Comparison of ENCODE assay signal across 24 mouse cellular contexts in the genomic region with DNA sequence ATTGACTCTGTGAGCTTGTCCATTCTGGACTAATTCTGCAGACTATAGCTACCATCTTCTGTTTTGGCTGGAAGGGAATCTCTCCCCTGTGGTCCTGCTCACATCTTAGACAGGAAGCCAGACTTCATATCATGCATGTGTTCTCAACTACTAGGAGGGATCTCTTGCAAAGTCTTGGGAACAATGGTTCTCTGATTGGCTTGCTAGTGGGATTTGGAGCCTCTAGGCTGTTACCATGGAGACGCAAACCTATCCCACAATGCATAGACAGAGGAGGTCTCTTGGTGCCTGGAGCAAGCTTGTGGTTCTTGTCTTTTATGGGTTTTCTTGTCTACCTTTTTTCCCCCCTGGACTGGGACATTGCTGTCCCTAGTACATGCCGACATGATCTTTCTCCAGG.
DNase-seq lines count a peak whose midpoint lies in the region; ATAC-seq and TF ChIP-seq lines count a peak whose summit lies in the region.
"Had no signal": no experiment of that assay in that cellular context is flagged by ENCODE, and none has a peak within 500 bp of the region (broad histone marks: within the 10 kb centered on the region; RNA-seq: fewer than 3 reads in every experiment).

No protein-coding gene starts in this region.

- peak; percentile 36 for DNase-seq in embryo, embryonic 10.5 days (ENCODE audit: low spot score)
- DNase-seq in embryo, embryonic 10 days (ENCODE audit: low spot score), result no peak
- peak; percentile 33 for DNase-seq in hindbrain, embryonic 11.5 days (ENCODE audit: low spot score)
- DNase-seq in hindbrain, embryonic 10.5 days (ENCODE audit: low spot score), result no peak
- DNase-seq in midbrain, embryonic 14.5 days, result peak; percentile 63
- peak; percentile 74 for DNase-seq in brain, embryonic 14.5 days (ENCODE audit: low read depth)
- DNase-seq in thymus, postnatal 4 days, result no peak
- DNase-seq: adrenal gland, postnatal 10 days; B cell, adult 2 months; cerebellum, adult 18-20 months; cerebellum, adult 9-11 months; cerebellum, postnatal 36 days; embryo, embryonic 11 days; gastrocnemius, adult 2 months; gastrocnemius, postnatal 25 days; kidney, adult 11 months had no signal

- no peaks in the 10 kb centered on the region for H3K36me3 ChIP-seq in hindbrain, embryonic 11.5 days (ENCODE audit: control insufficient read depth, insufficient read depth, low read length)
- H3K36me3 ChIP-seq in hindbrain, embryonic 10.5 days, result no peaks in the 10 kb centered on the region
- H3K36me3 ChIP-seq in midbrain, embryonic 14.5 days (ENCODE audit: control insufficient read depth, insufficient read depth, low read length), result no peaks in the 10 kb centered on the region
- H3K36me3 ChIP-seq in midbrain, embryonic 13.5 days, result no peaks in the 10 kb centered on the region
- H3K36me3 ChIP-seq: embryonic facial prominence, embryonic 15.5 days; G1E; heart, embryonic 12.5 days; hindbrain, embryonic 12.5 days had no signal

- 75% methylated on average over 2 of the region's 2 CpGs for WGBS in hindbrain, embryonic 11.5 days
- 70% methylated on average over 2 of the region's 2 CpGs for WGBS in hindbrain, embryonic 10.5 days
- 60% methylated on average over 2 of the region's 2 CpGs for WGBS in midbrain, embryonic 14.5 days
- 54% methylated on average over 2 of the region's 2 CpGs for WGBS in midbrain, embryonic 13.5 days

- TF ChIP-seq CTCF in brain, embryonic 14.5 days (IDR thresholded peaks at IDR 0.05; ENCODE audit: borderline replicate concordance, extremely low read depth, insufficient read depth, insufficient read length), result no peak

- H3K9me3 ChIP-seq in hindbrain, embryonic 11.5 days (ENCODE audit: control insufficient read depth, low read length), result no peaks in the 10 kb centered on the region
- no peaks in the 10 kb centered on the region for H3K9me3 ChIP-seq in hindbrain, embryonic 10.5 days
- H3K9me3 ChIP-seq in midbrain, embryonic 14.5 days (ENCODE audit: control insufficient read depth, low read length), result no peaks in the 10 kb centered on the region
- no peaks in the 10 kb centered on the region for H3K9me3 ChIP-seq in midbrain, embryonic 13.5 days
- H3K9me3 ChIP-seq: embryonic facial prominence, embryonic 15.5 days; heart, embryonic 12.5 days; hindbrain, embryonic 12.5 days had no signal

- TF ChIP-seq POLR2A in brain, embryonic 14.5 days (IDR thresholded peaks at IDR 0.05; ENCODE audit: borderline replicate concordance, extremely low read depth, insufficient read depth, insufficient read length, poor library complexity, severe bottlenecking), result no peak

- H3K27ac ChIP-seq in hindbrain, embryonic 11.5 days (ENCODE audit: low read depth, low read length), result no peak overlapping the region
- no peak overlapping the region for H3K27ac ChIP-seq in hindbrain, embryonic 10.5 days
- H3K27ac ChIP-seq in midbrain, embryonic 14.5 days (replicated peaks; ENCODE audit: low read depth, low read length), result no peak overlapping the region
- no peak overlapping the region for H3K27ac ChIP-seq in midbrain, embryonic 13.5 days
- H3K27ac ChIP-seq: embryonic facial prominence, embryonic 15.5 days; gastrocnemius, adult 2 months; hindbrain, embryonic 12.5 days had no signal

- no peak overlapping the region for H3K4me3 ChIP-seq in hindbrain, embryonic 11.5 days (ENCODE audit: low read depth, low read length)
- no peak overlapping the region for H3K4me3 ChIP-seq in hindbrain, embryonic 10.5 days
- no peak overlapping the region for H3K4me3 ChIP-seq in midbrain, embryonic 14.5 days (replicated peaks; ENCODE audit: low read depth, low read length)
- no peak overlapping the region for H3K4me3 ChIP-seq in midbrain, embryonic 13.5 days (replicated peaks)
- H3K4me3 ChIP-seq: embryonic facial prominence, embryonic 15.5 days; erythroblast, embryonic 14.5 days; gastrocnemius, adult 2 months; heart, embryonic 12.5 days; hindbrain, embryonic 12.5 days had no signal

- no peak overlapping the region for H3K9ac ChIP-seq in hindbrain, embryonic 11.5 days (ENCODE audit: low read depth, low read length)
- no peak overlapping the region for H3K9ac ChIP-seq in midbrain, embryonic 14.5 days (replicated peaks; ENCODE audit: low read length)
- no peak overlapping the region for H3K9ac ChIP-seq in midbrain, embryonic 13.5 days (replicated peaks)
- H3K9ac ChIP-seq: embryonic facial prominence, embryonic 15.5 days; heart, embryonic 12.5 days; hindbrain, embryonic 12.5 days had no signal

- 0 out of 2 replicates have a peak, but pooled peaks cover 2% of the 10 kb centered on the region for H3K4me1 ChIP-seq in hindbrain, embryonic 11.5 days (replicated peaks; ENCODE audit: control insufficient read depth, insufficient read depth, low read length)
- peaks cover 23% of the 10 kb centered on the region for H3K4me1 ChIP-seq in hindbrain, embryonic 10.5 days (replicated peaks)
- H3K4me1 ChIP-seq in midbrain, embryonic 14.5 days (ENCODE audit: control insufficient read depth, insufficient read depth, low read length), result peaks cover 7% of the 10 kb centered on the region
- peaks cover 9% of the 10 kb centered on the region for H3K4me1 ChIP-seq in midbrain, embryonic 13.5 days (replicated peaks)
- H3K4me1 ChIP-seq: embryonic facial prominence, embryonic 15.5 days had no signal

- H3K4me2 ChIP-seq in hindbrain, embryonic 11.5 days (replicated peaks; ENCODE audit: low read depth, low read length), result no peak overlapping the region
- no peak overlapping the region for H3K4me2 ChIP-seq in midbrain, embryonic 14.5 days (ENCODE audit: low read length)
- H3K4me2 ChIP-seq in midbrain, embryonic 13.5 days (replicated peaks), result no peak overlapping the region
- H3K4me2 ChIP-seq: embryonic facial prominence, embryonic 15.5 days; heart, embryonic 12.5 days; hindbrain, embryonic 12.5 days had no signal

- no peaks in the 10 kb centered on the region for H3K27me3 ChIP-seq in hindbrain, embryonic 11.5 days (ENCODE audit: control insufficient read depth, insufficient read depth, low read length)
- no peaks in the 10 kb centered on the region; the same call in 1 of the 2 replicates for H3K27me3 ChIP-seq in hindbrain, embryonic 10.5 days (ENCODE audit: insufficient read depth, poor library complexity, severe bottlenecking)
- no peaks in the 10 kb centered on the region for H3K27me3 ChIP-seq in midbrain, embryonic 14.5 days (ENCODE audit: control insufficient read depth, insufficient read depth, low read length)
- no peaks in the 10 kb centered on the region for H3K27me3 ChIP-seq in midbrain, embryonic 13.5 days
- H3K27me3 ChIP-seq: embryonic facial prominence, embryonic 15.5 days; hindbrain, embryonic 12.5 days had no signal

- ATAC-seq in hindbrain, embryonic 11.5 days (ENCODE audit: low FRiP score), result no peak
- no peak for ATAC-seq in midbrain, embryonic 14.5 days (ENCODE audit: low FRiP score, low TSS enrichment)
- ATAC-seq in midbrain, embryonic 13.5 days, result no peak
- ATAC-seq: CD4-positive, CD25-positive, alpha-beta regulatory T cell, adult 4 months; inflammation-experienced regulatory T-cells, adult 6 months had no signal

Comparison
In these comparisons a context has a peak if more than half of its experiments do, and no peak if none do; other contexts are left out.
1. DNase-seq: peak in embryo, embryonic 10.5 days (single experiment), hindbrain, embryonic 11.5 days (single experiment), midbrain, embryonic 14.5 days (single experiment) and brain, embryonic 14.5 days (single experiment); none in embryo, embryonic 10 days (single experiment), hindbrain, embryonic 10.5 days (single experiment) and thymus, postnatal 4 days (single experiment).